Mouse (Mus musculus) erythroblast, adult 5-6 weeks (primary cell): ENCODE measurements at regions not wholly inside any gene's neighbourhood (a gene's known extent, or its start where the extent isn't known, plus 50 kb on each side); places are given as distances from the start of the nearest gene placed in this dataset.

ENCODE experiments used
- ATAC-seq: replicated peaks from 2 replicates; pipeline ENCODE4 v1.8.0; 2016; ENCODE audit warnings: moderate number of reproducible peaks, mild to moderate bottlenecking, moderate TSS enrichment, inconsistent platforms; ENCODE audit not compliant: poor library complexity, low FRiP score, severe bottlenecking

DNA sequence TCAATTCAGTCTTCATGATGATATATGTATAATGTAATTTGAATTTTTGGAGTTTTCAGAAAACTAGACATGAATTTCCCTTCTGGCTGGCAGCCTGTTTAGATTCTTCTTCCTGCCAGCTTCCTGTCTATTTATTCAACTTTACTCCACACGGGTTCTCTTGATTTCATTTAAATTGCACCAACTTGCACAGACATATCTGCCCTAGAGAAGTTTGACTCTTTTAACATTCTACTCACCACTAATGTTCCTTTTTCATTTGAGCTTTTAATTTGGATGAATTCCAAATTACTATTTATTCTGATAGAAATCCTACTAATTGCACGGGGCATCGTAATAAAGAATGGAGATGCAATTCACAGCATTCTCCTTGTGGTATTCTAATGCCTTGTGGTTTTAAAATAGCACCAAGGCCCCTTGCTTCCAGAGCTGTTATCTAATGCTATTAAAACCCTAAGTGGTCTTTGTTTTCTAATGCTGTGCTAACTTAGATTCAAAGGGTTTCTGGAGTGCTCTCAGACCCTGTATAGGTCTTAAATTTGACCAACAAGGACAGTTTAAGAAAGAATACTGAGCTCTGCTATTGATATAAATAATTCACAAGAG is 96.7 kb upstream of the Itga4 start:
- no peak for ATAC-seq

DNA sequence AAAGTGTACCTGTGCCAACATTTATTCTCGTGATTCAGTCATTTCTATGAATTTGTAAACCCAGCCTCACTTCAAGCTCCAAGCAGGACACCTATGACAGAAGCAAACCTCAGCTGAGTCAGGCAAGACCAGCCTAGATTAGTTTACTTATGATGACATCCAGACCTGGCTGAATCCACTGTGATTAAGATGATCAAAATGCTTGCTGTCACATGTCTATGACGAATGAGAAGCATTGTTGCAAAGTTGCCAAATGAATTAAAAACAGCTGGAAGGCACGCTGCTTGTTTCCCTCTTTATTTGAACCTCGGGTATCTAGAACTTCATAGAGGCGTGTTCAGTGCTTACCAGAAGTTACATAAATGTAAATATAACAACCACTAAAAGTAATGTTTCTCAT is 95.9 kb upstream of the Itga4 start:
- no peak for ATAC-seq

DNA sequence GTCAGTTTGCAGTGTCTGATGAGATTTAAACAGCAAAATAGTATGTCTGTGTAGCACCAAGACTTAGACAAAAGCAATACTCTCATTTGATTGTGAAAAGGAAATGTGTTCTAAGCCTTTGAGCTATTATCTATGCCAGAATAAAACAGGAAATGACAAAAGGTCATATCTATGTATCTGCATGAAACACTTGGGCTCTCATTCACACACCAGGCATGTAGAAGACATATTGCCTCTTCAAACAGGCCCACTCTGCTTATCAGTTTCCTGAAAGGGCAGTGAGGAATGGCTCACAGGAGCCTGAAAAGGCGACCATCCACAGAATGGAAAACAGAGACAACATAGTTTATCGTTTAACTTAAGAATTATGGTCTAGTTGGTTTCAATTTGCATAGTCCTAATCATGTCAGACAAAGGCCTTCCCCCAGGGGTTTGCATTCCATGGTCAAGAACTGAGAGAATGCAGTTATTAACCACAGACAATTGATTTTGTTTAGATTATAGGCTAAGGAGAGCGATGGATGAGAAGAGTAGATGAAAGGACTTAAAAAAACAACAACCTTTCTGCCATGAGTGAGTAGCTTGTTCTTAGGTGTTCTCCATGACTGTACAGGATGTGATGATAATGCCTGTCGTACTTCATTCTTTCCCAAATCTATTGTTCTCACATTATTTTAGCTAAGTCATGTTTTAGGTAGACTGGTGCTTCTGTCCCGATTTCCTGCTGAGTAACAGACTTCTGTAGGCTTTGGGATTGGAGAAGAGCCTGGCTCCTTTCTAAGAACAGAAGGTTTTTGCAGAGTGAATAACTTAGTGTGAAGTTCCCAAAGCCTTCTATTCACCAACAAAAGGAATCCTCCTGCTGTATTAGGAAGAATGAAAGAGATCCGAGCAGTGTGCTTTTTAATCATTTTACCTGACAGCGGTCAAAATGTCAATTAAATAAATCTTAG is 82.0 kb upstream of the Itga4 start:
- ATAC-seq = no peak; the same call in 1 of the 2 replicates

DNA sequence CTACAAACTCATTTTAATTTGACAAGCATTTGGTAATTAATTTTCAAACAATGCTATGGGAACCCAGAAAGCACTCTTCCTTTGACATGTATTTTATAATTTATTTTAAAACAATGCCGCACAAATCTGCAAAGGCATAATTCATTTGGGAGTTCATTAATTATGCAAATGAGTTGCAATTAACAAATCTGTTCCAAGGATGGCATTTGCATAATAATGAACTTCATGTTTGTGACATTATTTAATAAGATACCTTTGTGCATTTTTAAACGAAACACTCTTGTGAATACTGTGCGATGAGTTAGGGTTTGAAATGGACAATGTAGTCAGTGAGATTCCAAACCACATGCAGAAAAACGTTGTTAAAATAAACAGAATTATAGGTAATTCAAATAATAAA is 80.9 kb upstream of the Itga4 start:
- ATAC-seq = no peak

DNA sequence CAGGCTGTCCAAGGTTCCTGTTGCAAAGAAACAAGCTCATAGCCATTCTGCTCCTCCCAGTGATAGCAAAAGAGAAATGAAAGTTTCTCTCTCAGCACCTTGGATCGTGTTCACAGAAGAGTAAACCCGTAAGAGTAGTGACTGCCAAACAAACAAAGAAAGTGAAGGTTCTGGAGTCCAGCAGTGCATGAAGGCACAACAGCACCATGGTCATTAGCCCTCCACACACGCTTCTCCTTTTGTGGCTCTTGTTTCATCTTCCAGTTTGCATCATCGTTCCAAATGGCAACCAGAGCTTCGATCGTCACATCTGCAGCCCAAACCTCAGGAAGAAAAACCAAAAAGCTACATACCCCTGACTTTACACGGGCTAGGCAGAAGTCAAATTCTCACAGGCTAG is 74.4 kb upstream of the Itga4 start:
- no peak for ATAC-seq

DNA sequence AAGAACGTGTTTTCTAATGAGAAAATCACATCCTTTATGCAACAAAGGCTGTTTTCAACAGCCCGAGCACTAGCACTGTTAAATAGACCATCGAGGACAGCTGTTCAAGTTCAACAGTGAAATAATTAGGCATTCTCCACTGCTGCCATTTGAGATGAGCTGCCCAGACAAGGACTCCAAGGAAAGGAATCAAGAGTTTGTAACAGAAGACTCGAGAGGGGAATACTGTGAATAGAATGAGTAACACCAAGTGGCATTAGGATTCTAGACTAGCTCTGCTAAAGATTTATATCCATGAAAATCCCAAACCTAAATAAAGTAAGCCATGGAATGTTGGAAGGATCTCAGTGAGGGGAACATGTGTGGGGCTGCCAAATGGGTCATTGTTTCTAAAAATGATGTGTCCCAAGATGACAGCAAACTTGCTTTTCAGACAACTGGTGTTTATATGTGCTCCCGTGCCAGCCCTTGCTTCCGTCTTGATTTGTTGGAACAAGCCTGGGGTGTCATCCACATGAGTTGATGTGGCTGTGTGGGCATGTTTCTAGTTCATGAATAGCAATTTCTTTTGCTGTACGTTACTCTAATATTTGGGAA is 72.1 kb upstream of the Itga4 start:
- no peak for ATAC-seq

DNA sequence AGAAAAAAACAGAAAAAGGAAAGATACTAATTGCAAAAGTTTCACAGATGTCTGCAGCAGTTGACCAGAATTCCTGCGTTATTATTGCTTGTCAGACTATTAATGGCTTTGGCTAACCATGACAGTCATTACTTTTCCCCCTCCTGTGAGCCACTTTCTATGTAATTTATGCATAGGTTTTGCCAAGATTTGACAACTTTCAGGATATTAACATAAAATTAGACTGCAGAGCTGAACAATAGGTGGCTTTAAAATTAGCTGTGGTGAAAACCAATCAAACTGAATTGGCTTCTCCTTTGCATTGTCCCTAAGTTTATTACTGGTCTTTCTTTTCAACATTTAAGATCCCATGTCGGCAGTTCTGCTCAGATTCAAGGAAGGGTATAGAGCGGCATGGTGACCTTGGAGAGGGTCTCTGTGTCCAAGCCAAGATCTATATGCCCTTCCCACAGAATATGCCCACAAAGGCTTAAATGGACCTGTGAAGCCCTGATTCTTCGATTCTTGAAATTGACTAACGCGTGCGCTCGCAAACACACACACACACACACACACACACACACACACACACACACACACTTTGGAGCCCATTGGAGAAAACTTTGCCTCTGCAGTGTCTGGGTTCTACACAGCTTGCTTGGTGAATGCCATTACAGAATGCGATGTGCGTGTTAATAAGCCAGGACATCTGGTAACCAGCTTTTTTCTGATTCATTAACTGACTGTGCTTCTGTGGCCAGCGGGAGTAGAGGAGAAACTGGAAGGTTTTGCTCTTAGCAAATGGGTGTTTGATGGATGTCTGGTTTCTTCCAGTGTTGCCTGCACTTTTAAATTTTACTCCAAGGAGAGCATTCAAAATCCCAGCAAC is 69.8 kb upstream of the Itga4 start:
- ATAC-seq = no peak

DNA sequence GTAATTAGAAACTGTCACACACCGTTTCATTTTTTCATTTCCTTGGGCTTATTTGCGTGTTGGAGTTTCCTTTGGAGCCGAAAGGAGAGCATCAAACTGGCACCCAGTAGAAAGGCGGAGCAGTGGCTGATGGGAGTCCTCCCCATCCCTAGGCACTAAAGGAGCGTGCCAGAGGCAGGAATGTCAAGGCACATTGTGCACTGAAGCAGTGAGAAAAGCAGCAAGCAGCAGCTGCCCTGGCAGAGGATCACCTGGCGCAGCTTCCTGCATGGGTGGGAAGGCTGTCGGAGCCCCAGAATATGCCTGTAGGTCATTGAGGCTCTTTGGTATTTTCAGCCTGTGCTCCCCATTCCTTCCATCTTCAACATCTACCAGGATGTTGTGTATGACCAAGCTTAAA is 68.3 kb upstream of the Itga4 start:
- ATAC-seq = no peak

DNA sequence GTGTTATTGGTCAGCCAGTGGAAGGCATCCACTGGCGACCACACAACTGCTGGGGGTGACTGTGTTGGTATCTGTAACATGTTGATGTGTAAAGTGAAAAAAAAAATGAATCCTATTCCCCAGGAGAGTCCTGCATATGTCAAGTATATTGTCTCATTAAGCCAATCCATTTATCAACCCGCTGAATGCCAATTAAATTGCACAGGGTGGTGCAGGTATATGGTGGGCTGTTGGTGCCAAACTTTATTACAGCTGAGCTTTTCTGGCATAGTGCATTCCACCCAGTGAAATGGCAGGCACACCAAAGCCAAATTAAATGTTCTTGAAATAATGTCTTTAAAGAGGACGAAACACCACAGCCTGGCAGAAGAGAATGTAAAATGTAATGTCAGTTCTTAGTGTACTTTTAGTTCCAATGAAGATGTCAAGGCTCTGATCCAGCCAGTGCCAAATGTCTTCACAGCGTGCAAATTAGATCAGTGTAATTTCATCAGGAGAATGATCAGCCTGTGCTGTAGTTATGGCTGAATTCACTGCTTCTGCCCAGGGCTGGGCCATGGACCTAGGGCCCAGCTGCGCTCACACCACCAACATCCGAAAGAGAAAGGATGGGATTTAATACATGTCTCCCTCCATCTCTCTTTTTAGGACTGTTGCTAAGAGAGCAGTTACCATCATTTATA is 66.6 kb upstream of the Itga4 start:
- ATAC-seq = no peak

DNA sequence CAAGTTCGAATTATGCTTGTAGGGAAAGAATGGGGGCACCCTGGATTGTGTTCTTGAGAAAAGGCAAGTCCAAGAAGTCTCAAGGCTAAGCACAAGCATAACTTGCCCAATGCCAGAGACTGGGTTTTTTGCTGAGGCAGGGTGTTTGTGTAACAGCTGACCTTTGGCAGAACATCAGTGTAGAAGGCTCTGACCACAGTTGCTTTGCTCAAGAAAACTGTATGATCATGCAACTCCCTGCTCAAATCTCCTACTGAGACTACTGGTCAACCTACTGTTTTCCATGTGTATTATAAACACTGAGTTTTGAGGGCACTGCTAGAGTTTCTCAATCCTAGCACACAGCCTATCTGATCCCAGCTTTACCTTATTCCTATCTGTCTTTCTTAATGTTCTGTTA is 61.4 kb upstream of the Itga4 start:
- ATAC-seq = no peak

DNA sequence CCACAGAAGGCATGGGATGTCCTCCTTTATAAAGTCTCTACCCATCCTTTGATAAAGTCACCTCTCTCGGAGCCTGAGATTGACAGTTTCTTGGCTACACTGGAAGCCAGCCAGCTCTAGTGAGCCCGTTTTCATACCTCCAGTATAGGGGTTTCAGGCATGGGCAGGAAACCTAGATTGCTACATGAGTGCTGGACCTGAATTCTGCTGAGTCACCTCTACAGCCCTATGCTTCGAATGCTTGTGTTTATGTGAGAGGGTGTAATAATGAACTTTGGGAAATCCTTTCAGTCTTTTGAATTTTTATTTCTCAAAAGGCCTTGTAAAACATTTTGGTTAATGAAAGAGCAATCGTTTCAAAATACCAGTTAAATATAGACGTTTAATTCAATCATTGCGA is 53.5 kb upstream of the Itga4 start:
- peak; percentile 90 for ATAC-seq
